Mouse (Mus musculus): ENCODE results near the gene Arfrp1. TPM values are rescaled to one million over a fixed set of nuclear protein-coding genes. Genes with fewer than 3 reads are reported as not detected.

Gene Arfrp1
- polyA plus RNA-seq, 1 experiment from 2014 or later, result 52.6 TPM

DNA sequence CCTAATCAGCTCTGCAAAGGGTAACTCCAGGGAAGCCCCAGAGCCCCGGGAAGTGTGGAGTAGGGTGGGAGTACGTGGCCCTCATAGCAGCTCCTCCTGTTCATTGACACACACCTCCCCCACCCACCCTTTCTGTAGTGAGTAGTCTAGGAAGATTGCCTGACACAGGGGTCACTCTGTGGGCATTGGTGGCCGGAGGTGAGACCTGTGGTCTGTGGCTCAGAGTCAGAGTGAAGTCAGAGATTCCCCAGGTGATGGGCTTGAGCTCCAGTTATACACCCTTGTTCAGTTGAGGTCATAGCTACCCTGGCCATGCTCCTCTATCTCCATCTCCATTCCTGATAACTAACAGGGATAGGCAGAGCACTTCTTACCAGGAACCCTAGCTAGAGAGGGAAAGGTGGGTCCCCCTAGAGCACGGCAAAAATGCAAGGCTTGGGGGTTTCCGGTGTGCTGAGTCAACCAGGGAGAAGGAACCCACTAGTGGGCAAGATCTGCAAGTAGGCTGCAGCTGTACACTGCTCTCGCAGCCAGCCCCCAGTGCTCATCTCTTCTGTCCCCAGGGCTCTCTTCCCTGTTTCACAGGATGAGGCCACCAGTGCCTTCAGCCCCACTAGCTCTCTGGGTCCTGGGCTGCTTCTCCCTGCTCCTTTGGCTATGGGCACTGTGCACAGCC, 16.6 kb upstream of the Arfrp1 start:
- Histone ChIP-seq H3K4me2 (ENCODE audit: low read length) (no peak overlapping the region), H3K27me3 (replicated peaks; ENCODE audit: control insufficient read depth, insufficient read depth, low read length) (no peaks in the 10 kb centered on the region), H3K4me3 (ENCODE audit: low read depth, low read length) (no peak overlapping the region), H3K9ac (ENCODE audit: low read length) (no peak overlapping the region), H3K27ac (ENCODE audit: low read depth) (no peak overlapping the region), H3K36me3 (ENCODE audit: control insufficient read depth, insufficient read depth, low read length) (peaks cover 75% of the 10 kb centered on the region), H3K9me3 (ENCODE audit: control insufficient read depth, low read length) (no peaks in the 10 kb centered on the region), H3K4me1 (replicated peaks; ENCODE audit: control insufficient read depth, insufficient read depth, low read length) (no peaks in the 10 kb centered on the region)
- DNase-seq (ENCODE audit: low spot score), result no peak
- ATAC-seq (replicated peaks; ENCODE audit: low FRiP score, low TSS enrichment, low read depth), result no peak
- 92% methylated on average over 6 of the region's 6 CpGs for WGBS

DNA sequence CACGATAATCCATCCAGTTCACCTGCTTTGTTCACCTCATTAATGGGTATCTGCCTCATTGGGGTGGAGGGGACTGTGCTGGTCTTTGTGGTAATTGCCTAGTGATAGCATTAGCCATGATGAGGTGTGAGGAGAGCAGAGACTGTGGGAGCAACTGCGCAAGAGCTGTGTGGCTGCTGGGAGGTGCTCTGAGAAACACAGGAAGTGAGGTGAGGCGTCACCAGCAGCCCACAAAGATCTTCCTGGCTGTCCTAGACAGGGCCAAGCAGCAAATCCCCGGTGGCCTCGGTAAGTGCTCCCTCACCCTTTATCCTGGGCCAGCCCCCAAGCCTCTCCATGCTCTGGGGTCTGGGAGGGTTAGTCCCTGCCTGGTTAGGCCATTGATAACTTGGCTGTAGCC, 15.9 kb upstream of the Arfrp1 start:
- DNase-seq (ENCODE audit: low spot score), result no peak
- peaks cover 69% of the 10 kb centered on the region for H3K36me3 ChIP-seq (ENCODE audit: control insufficient read depth, insufficient read depth, low read length)

GRCm38 (mm10) chr2:181380251-181380650, 15.0 kb upstream of the Arfrp1 start:
- Histone ChIP-seq H3K27ac (ENCODE audit: low read depth) (no peak overlapping the region), H3K36me3 (ENCODE audit: control insufficient read depth, insufficient read depth, low read length) (peaks cover 66% of the 10 kb centered on the region), H3K9me3 (ENCODE audit: control insufficient read depth, low read length) (no peaks in the 10 kb centered on the region), H3K4me1 (replicated peaks; ENCODE audit: control insufficient read depth, insufficient read depth, low read length) (no peaks in the 10 kb centered on the region), H3K27me3 (replicated peaks; ENCODE audit: control insufficient read depth, insufficient read depth, low read length) (no peaks in the 10 kb centered on the region), H3K4me2 (ENCODE audit: low read length) (no peak overlapping the region), H3K4me3 (ENCODE audit: low read depth, low read length) (no peak overlapping the region), H3K9ac (ENCODE audit: low read length) (no peak overlapping the region)
- no peak for DNase-seq (ENCODE audit: low spot score)
- 80% methylated on average over 5 of the region's 5 CpGs for WGBS
- ATAC-seq (replicated peaks; ENCODE audit: low FRiP score, low TSS enrichment, low read depth), result no peak

More for the DNA sequence above, 15.9 kb upstream of the Arfrp1 start:
- no peak overlapping the region for H3K4me3 ChIP-seq (ENCODE audit: low read depth, low read length)
- no peak for ATAC-seq (replicated peaks; ENCODE audit: low FRiP score, low TSS enrichment, low read depth)
- H3K27me3 ChIP-seq (replicated peaks; ENCODE audit: control insufficient read depth, insufficient read depth, low read length), result no peaks in the 10 kb centered on the region
- H3K4me2 ChIP-seq (ENCODE audit: low read length), result no peak overlapping the region
- H3K9me3 ChIP-seq (ENCODE audit: control insufficient read depth, low read length), result no peaks in the 10 kb centered on the region
- WGBS, result 86% methylated on average over 5 of the region's 5 CpGs
- H3K9ac ChIP-seq (ENCODE audit: low read length), result no peak overlapping the region
- no peak overlapping the region for H3K27ac ChIP-seq (ENCODE audit: low read depth)
- no peaks in the 10 kb centered on the region for H3K4me1 ChIP-seq (replicated peaks; ENCODE audit: control insufficient read depth, insufficient read depth, low read length)

- WGBS, result 91% methylated on average over 12 of the region's 12 CpGs
- Histone ChIP-seq H3K4me1 (replicated peaks; ENCODE audit: control insufficient read depth, insufficient read depth, low read length) (no peaks in the 10 kb centered on the region), H3K27me3 (replicated peaks; ENCODE audit: control insufficient read depth, insufficient read depth, low read length) (no peaks in the 10 kb centered on the region), H3K4me3 (ENCODE audit: low read depth, low read length) (no peak within 1 kb of the TSS), H3K27ac (ENCODE audit: low read depth) (no peak within 1 kb of the TSS), H3K36me3 (ENCODE audit: control insufficient read depth, insufficient read depth, low read length) (peaks cover 61% of the 10 kb centered on the region), H3K9me3 (ENCODE audit: control insufficient read depth, low read length) (no peaks in the 10 kb centered on the region), H3K4me2 (ENCODE audit: low read length) (no peak within 1 kb of the TSS), H3K9ac (ENCODE audit: low read length) (no peak within 1 kb of the TSS)
- ATAC-seq (replicated peaks; ENCODE audit: low FRiP score, low TSS enrichment, low read depth), result no peak
- DNase-seq (ENCODE audit: low spot score), result no peak
Measured at GRCm38 (mm10) chr2:181379778-181380177, 14.6 kb upstream of the Arfrp1 start, which contains the start of gene Lime1. Gene Lime1 (plus strand): TSS chr2:181380078.

DNA sequence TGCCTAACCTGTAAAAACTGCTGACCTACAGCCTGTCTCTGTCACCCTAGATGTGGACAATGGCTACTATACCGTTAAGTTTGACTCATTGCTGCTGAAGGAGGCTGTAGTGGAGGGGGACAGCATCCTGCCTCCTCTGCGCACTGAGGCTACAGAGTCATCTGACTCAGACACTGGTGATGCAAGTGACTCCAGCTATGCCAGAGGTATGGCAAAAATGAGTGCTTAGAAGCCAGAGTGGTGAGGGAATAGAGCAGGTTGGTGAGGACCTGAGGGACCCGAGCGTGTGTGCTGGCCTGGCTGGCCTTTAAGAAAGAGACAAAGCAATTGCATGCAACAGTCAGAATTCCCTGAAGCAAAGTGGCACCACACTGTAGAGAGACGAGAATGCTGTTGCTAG, 13.5 kb upstream of the Arfrp1 start:
- Histone ChIP-seq H3K9me3 (ENCODE audit: control insufficient read depth, low read length) (no peaks in the 10 kb centered on the region), H3K9ac (ENCODE audit: low read length) (no peak overlapping the region), H3K4me1 (replicated peaks; ENCODE audit: control insufficient read depth, insufficient read depth, low read length) (no peaks in the 10 kb centered on the region), H3K4me2 (ENCODE audit: low read length) (no peak overlapping the region), H3K27ac (ENCODE audit: low read depth) (no peak overlapping the region), H3K4me3 (ENCODE audit: low read depth, low read length) (no peak overlapping the region), H3K27me3 (replicated peaks; ENCODE audit: control insufficient read depth, insufficient read depth, low read length) (no peaks in the 10 kb centered on the region), H3K36me3 (ENCODE audit: control insufficient read depth, insufficient read depth, low read length) (peaks cover 57% of the 10 kb centered on the region)
- DNase-seq (ENCODE audit: low spot score) (no peak), ATAC-seq (replicated peaks; ENCODE audit: low FRiP score, low TSS enrichment, low read depth) (no peak)
- 90% methylated on average over 5 of the region's 5 CpGs for WGBS

DNA sequence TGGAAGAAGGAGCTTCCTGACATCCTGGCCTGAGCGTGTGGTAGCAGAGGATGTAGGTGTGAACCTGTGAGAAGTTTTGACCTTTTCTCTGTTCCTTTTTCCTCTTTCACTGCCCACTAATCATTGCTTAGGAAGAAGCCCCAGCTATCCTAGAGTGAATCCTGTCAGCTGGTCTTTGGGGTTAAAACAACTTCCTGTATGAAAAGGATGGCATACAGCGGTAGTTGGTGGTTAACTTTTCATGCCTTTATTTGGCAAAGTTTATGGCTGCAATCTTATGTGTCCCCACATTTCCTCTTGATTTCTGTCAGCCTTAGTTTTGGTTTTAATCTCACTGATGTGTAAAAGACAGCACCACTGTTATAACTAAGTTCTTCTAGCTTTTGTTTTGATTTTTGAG, 12.0 kb upstream of the Arfrp1 start:
- H3K27ac ChIP-seq (ENCODE audit: low read depth), result no peak overlapping the region
- WGBS, result 73% methylated on average over 2 of the region's 2 CpGs

GRCm38 (mm10) chr2:181375787-181376186, 10.6 kb upstream of the Arfrp1 start:
- Histone ChIP-seq H3K4me1 (replicated peaks; ENCODE audit: control insufficient read depth, insufficient read depth, low read length) (no peaks in the 10 kb centered on the region), H3K4me2 (ENCODE audit: low read length) (no peak overlapping the region), H3K9ac (ENCODE audit: low read length) (no peak overlapping the region), H3K27me3 (replicated peaks; ENCODE audit: control insufficient read depth, insufficient read depth, low read length) (no peaks in the 10 kb centered on the region), H3K27ac (ENCODE audit: low read depth) (no peak overlapping the region), H3K9me3 (ENCODE audit: control insufficient read depth, low read length) (no peaks in the 10 kb centered on the region), H3K4me3 (ENCODE audit: low read depth, low read length) (no peak overlapping the region), H3K36me3 (ENCODE audit: control insufficient read depth, insufficient read depth, low read length) (peaks cover 31% of the 10 kb centered on the region)
- 93% methylated on average over 2 of the region's 2 CpGs for WGBS
- DNase-seq (ENCODE audit: low spot score) (no peak), ATAC-seq (replicated peaks; ENCODE audit: low FRiP score, low TSS enrichment, low read depth) (no peak)

More for the DNA sequence above, 12.0 kb upstream of the Arfrp1 start:
- H3K9me3 ChIP-seq (ENCODE audit: control insufficient read depth, low read length), result no peaks in the 10 kb centered on the region
- H3K4me3 ChIP-seq (ENCODE audit: low read depth, low read length), result no peak overlapping the region
- H3K4me1 ChIP-seq (replicated peaks; ENCODE audit: control insufficient read depth, insufficient read depth, low read length), result no peaks in the 10 kb centered on the region
- no peak for DNase-seq (ENCODE audit: low spot score)
- H3K4me2 ChIP-seq (ENCODE audit: low read length), result no peak overlapping the region
- H3K27me3 ChIP-seq (replicated peaks; ENCODE audit: control insufficient read depth, insufficient read depth, low read length), result no peaks in the 10 kb centered on the region
- H3K36me3 ChIP-seq (ENCODE audit: control insufficient read depth, insufficient read depth, low read length), result peaks cover 42% of the 10 kb centered on the region
- no peak for ATAC-seq (replicated peaks; ENCODE audit: low FRiP score, low TSS enrichment, low read depth)
- no peak overlapping the region for H3K9ac ChIP-seq (ENCODE audit: low read length)

GRCm38 (mm10) chr2:181370001-181370400, 4.8 kb upstream of the Arfrp1 start:
- no peaks in the 10 kb centered on the region for H3K27me3 ChIP-seq (replicated peaks; ENCODE audit: control insufficient read depth, insufficient read depth, low read length)
- no peak overlapping the region for H3K4me2 ChIP-seq (ENCODE audit: low read length)
- ATAC-seq (replicated peaks; ENCODE audit: low FRiP score, low TSS enrichment, low read depth) (no peak), DNase-seq (ENCODE audit: low spot score) (no peak)
- no peak overlapping the region for H3K9ac ChIP-seq (ENCODE audit: low read length)
- no peaks in the 10 kb centered on the region for H3K9me3 ChIP-seq (ENCODE audit: control insufficient read depth, low read length)
- H3K4me1 ChIP-seq (replicated peaks; ENCODE audit: control insufficient read depth, insufficient read depth, low read length), result peaks cover 23% of the 10 kb centered on the region
- H3K4me3 ChIP-seq (ENCODE audit: low read depth, low read length), result no peak overlapping the region
- no peak overlapping the region for H3K27ac ChIP-seq (ENCODE audit: low read depth)
- peaks cover 18% of the 10 kb centered on the region; the same call in 1 of the 2 replicates for H3K36me3 ChIP-seq (ENCODE audit: control insufficient read depth, insufficient read depth, low read length)
- 97% methylated on average over 5 of the region's 5 CpGs for WGBS

- Histone ChIP-seq H3K27me3 (replicated peaks; ENCODE audit: control insufficient read depth, insufficient read depth, low read length) (no peaks in the 10 kb centered on the region), H3K9me3 (ENCODE audit: control insufficient read depth, low read length) (no peaks in the 10 kb centered on the region), H3K4me2 (ENCODE audit: low read length) (peak overlapping the region; percentile 76), H3K27ac (ENCODE audit: low read depth) (peak overlapping the region; percentile 72), H3K4me3 (ENCODE audit: low read depth, low read length) (peak overlapping the region; percentile 84), H3K9ac (ENCODE audit: low read length) (peak overlapping the region; percentile 71), H3K36me3 (ENCODE audit: control insufficient read depth, insufficient read depth, low read length) (peaks cover 36% of the 10 kb centered on the region), H3K4me1 (replicated peaks; ENCODE audit: control insufficient read depth, insufficient read depth, low read length) (peaks cover 29% of the 10 kb centered on the region)
- WGBS, result under 1% methylated on average over 20 of the region's 20 CpGs
- DNase-seq (ENCODE audit: low spot score) (peak; percentile 81), ATAC-seq (replicated peaks; ENCODE audit: low FRiP score, low TSS enrichment, low read depth) (peak; percentile 44)
Measured at GRCm38 (mm10) chr2:181365655-181366075, 461 bp upstream of the Arfrp1 start.
